Mouse (Mus musculus) MEL (cell line): Measurements from ENCODE around the gene Zfp651. TPM values are rescaled to one million over a fixed set of nuclear protein-coding genes. Genes with fewer than 3 reads are reported as not detected.

Experiments used
- DNase-seq: peaks from one replicate; pipeline ENCODE4 v3.0.0; 2011; ENCODE audit warnings: low read depth, low spot score
- H3K27ac ChIP-seq: 2 replicates; pipeline ENCODE4 v1.5.1; 2012; ENCODE audit warnings: low read depth, mild to moderate bottlenecking, control low read depth, low read length, moderate library complexity; ENCODE audit not compliant: control insufficient read depth
- H3K27me3 ChIP-seq, 2 experiments: fragments of 150-350 bp in 1 of 2; sonication (generic) in 1 of 2; 2 replicates each; pipeline ENCODE4 v1.6.1; 2012; ENCODE audit warnings: low read length in 2 of 2, mild to moderate bottlenecking in 2 of 2, improper control_type of control experiment in 1 of 2, moderate library complexity in 1 of 2; ENCODE audit not compliant: insufficient read depth in 2 of 2, control insufficient read depth in 1 of 2
- H3K36me3 ChIP-seq, 2 experiments: 2 replicates each; pipeline ENCODE4 v1.6.1; 2012 to 2014; ENCODE audit warnings: low read length in 2 of 2, improper control_type of control experiment in 1 of 2, inconsistent platforms in 1 of 2, mild to moderate bottlenecking in 1 of 2; ENCODE audit not compliant: insufficient read depth in 2 of 2, control insufficient read depth in 1 of 2
- H3K4me1 ChIP-seq, 2 experiments: fragments of 150-350 bp in 1 of 2; sonication (generic) in 1 of 2; 2 replicates each; pipeline ENCODE4 v1.6.1; 2012; ENCODE audit warnings: low read length in 2 of 2, improper control_type of control experiment in 1 of 2, mild to moderate bottlenecking in 1 of 2; ENCODE audit not compliant: insufficient read depth in 2 of 2, control insufficient read depth in 1 of 2
- H3K4me3 ChIP-seq, 2 experiments: fragments of 150-350 bp in 1 of 2; sonication (generic) in 1 of 2; 2 replicates each; pipeline ENCODE4 v1.5.1; 2012; ENCODE audit warnings: low read depth in 2 of 2, low read length in 2 of 2, mild to moderate bottlenecking in 2 of 2, moderate library complexity in 2 of 2, control low read depth in 1 of 2, improper control_type of control experiment in 1 of 2; ENCODE audit not compliant: control insufficient read depth in 1 of 2, insufficient read depth in 1 of 2
- H3K79me2 ChIP-seq: 2 replicates; pipeline ENCODE4 v1.6.1; 2012; ENCODE audit warnings: mild to moderate bottlenecking, low read length, moderate library complexity; ENCODE audit not compliant: control insufficient read depth, poor library complexity, insufficient read depth
- H3K9ac ChIP-seq: 2 replicates; pipeline ENCODE4 v1.6.1; 2012; ENCODE audit warnings: low read depth, mild to moderate bottlenecking, control low read depth, low read length, moderate library complexity; ENCODE audit not compliant: control insufficient read depth, poor library complexity, severe bottlenecking
- H3K9me3 ChIP-seq: fragments of 150-350 bp; sonication (generic); replicated peaks from 2 replicates; pipeline ENCODE4 v1.6.1; 2012; ENCODE audit warnings: mild to moderate bottlenecking, low read length, improper control_type of control experiment, moderate library complexity; ENCODE audit not compliant: insufficient read depth
- BHLHE40 ChIP-seq: IDR thresholded peaks from 2 replicates; pipeline ENCODE4 v1.6.1; 2012; ENCODE audit warnings: low read depth, mild to moderate bottlenecking, inconsistent platforms, low read length, improper control_type of control experiment, borderline replicate concordance
- CHD2 ChIP-seq: IDR thresholded peaks from 2 replicates; pipeline ENCODE4 v1.6.1; 2011; ENCODE audit warnings: low read length, improper control_type of control experiment
- CTCF ChIP-seq, 3 experiments: IDR thresholded peaks in 2 of 3; conservative IDR thresholded peaks in 1 of 3; 2 replicates each; pipeline ENCODE4 v1.5.1; 2011 to 2012; ENCODE audit warnings: low read length in 3 of 3, low read depth in 2 of 3, mild to moderate bottlenecking in 2 of 3, improper control_type of control experiment in 1 of 3, inconsistent platforms in 1 of 3, mixed read lengths in 1 of 3, moderate library complexity in 1 of 3; ENCODE audit not compliant: control insufficient read depth in 1 of 3, insufficient read depth in 1 of 3, poor library complexity in 1 of 3, severe bottlenecking in 1 of 3
- E2F4 ChIP-seq: IDR thresholded peaks from 2 replicates; pipeline ENCODE4 v1.6.1; 2011; ENCODE audit warnings: low read depth, low read length, improper control_type of control experiment, borderline replicate concordance
- ELF1 ChIP-seq: IDR thresholded peaks from 2 replicates; pipeline ENCODE4 v1.6.1; 2014; ENCODE audit warnings: low read depth, mild to moderate bottlenecking, inconsistent platforms, low read length, improper control_type of control experiment, moderate library complexity
- EP300 ChIP-seq, 2 experiments: IDR thresholded peaks; 2 replicates each; pipeline ENCODE4 v1.6.1; 2011; ENCODE audit warnings: improper control_type of control experiment in 2 of 2, low read length in 2 of 2, low read depth in 1 of 2, mild to moderate bottlenecking in 1 of 2
- GABPA ChIP-seq: IDR thresholded peaks from 2 replicates; pipeline ENCODE4 v1.6.1; 2012; ENCODE audit warnings: low read depth, mild to moderate bottlenecking, inconsistent platforms, low read length, improper control_type of control experiment, moderate library complexity
- GATA1 ChIP-seq: IDR thresholded peaks from 2 replicates; pipeline ENCODE4 v1.6.1; 2011; ENCODE audit warnings: low read depth, low read length, improper control_type of control experiment
- HCFC1 ChIP-seq: IDR thresholded peaks from 2 replicates; pipeline ENCODE4 v1.6.1; 2012; ENCODE audit warnings: low read depth, mild to moderate bottlenecking, inconsistent platforms, low read length, improper control_type of control experiment, moderate library complexity
- MAFK ChIP-seq: IDR thresholded peaks from 2 replicates; pipeline ENCODE4 v1.6.1; 2011; ENCODE audit warnings: low read depth, mild to moderate bottlenecking, low read length, improper control_type of control experiment, borderline replicate concordance
- MAX ChIP-seq: IDR thresholded peaks from 2 replicates; pipeline ENCODE4 v1.6.1; 2011; ENCODE audit warnings: low read length, improper control_type of control experiment
- MEF2A ChIP-seq: IDR thresholded peaks from 2 replicates; pipeline ENCODE4 v1.6.1; 2014; ENCODE audit warnings: low read depth, mild to moderate bottlenecking, inconsistent platforms, low read length, improper control_type of control experiment; ENCODE audit not compliant: poor library complexity, insufficient replicate concordance, severe bottlenecking; ENCODE audit errors: extremely low read depth
- MXI1 ChIP-seq: IDR thresholded peaks from 2 replicates; pipeline ENCODE4 v1.6.1; 2011; ENCODE audit warnings: mild to moderate bottlenecking, low read depth, low read length, improper control_type of control experiment
- MYB ChIP-seq: IDR thresholded peaks from 2 replicates; pipeline ENCODE4 v1.6.1; 2011; ENCODE audit warnings: mild to moderate bottlenecking, low read depth, low read length, improper control_type of control experiment
- NRF1 ChIP-seq: IDR thresholded peaks from 2 replicates; pipeline ENCODE4 v1.6.1; 2014; ENCODE audit warnings: low read depth, mild to moderate bottlenecking, inconsistent platforms, low read length, improper control_type of control experiment, moderate library complexity; ENCODE audit not compliant: poor library complexity, insufficient read depth, severe bottlenecking
- POLR2A ChIP-seq, 2 experiments: IDR thresholded peaks; 2 replicates each; pipeline ENCODE4 v1.6.1; 2011 to 2012; ENCODE audit warnings: low read length in 2 of 2, mild to moderate bottlenecking in 2 of 2, control low read depth in 1 of 2, improper control_type of control experiment in 1 of 2, low read depth in 1 of 2, moderate library complexity in 1 of 2; ENCODE audit not compliant: control insufficient read depth in 1 of 2, insufficient read depth in 1 of 2, poor library complexity in 1 of 2
- POLR2AphosphoS2 ChIP-seq: IDR thresholded peaks from 2 replicates; pipeline ENCODE4 v1.6.1; 2011; ENCODE audit warnings: low read length, improper control_type of control experiment
- POLR2AphosphoS5 ChIP-seq: IDR thresholded peaks from 2 replicates; pipeline ENCODE4 v1.6.1; 2012; ENCODE audit warnings: low read depth, borderline replicate concordance, mild to moderate bottlenecking, inconsistent platforms, low read length, moderate library complexity, mixed read lengths
- RAD21 ChIP-seq: IDR thresholded peaks from 2 replicates; pipeline ENCODE4 v1.6.1; 2011; ENCODE audit warnings: mild to moderate bottlenecking, low read depth, low read length, improper control_type of control experiment
- RCOR1 ChIP-seq: IDR thresholded peaks from 2 replicates; pipeline ENCODE4 v1.6.1; 2012; ENCODE audit warnings: low read depth, mild to moderate bottlenecking, inconsistent platforms, low read length, improper control_type of control experiment
- SIN3A ChIP-seq: IDR thresholded peaks from 2 replicates; pipeline ENCODE4 v1.6.1; 2012; ENCODE audit warnings: low read length, improper control_type of control experiment, inconsistent platforms
- SMC3 ChIP-seq: IDR thresholded peaks from 2 replicates; pipeline ENCODE4 v1.6.1; 2011; ENCODE audit warnings: low read depth, low read length, improper control_type of control experiment
- TAL1 ChIP-seq: IDR thresholded peaks from 2 replicates; pipeline ENCODE4 v1.6.1; 2012; ENCODE audit warnings: mild to moderate bottlenecking, inconsistent platforms, low read length, moderate library complexity, mixed read lengths
- TBP ChIP-seq: IDR thresholded peaks from 2 replicates; pipeline ENCODE4 v1.8.0; 2011; ENCODE audit warnings: low read depth, low read length, improper control_type of control experiment
- TCF12 ChIP-seq: IDR thresholded peaks from 2 replicates; pipeline ENCODE4 v1.6.1; 2014; ENCODE audit warnings: low read depth, mild to moderate bottlenecking, inconsistent platforms, low read length, improper control_type of control experiment, moderate library complexity
- USF1 ChIP-seq: IDR thresholded peaks from 2 replicates; pipeline ENCODE4 v1.6.1; 2014; ENCODE audit warnings: low read depth, mild to moderate bottlenecking, inconsistent platforms, low read length, improper control_type of control experiment, moderate library complexity
- ZC3H11A ChIP-seq: IDR thresholded peaks from 2 replicates; pipeline ENCODE4 v1.6.1; 2012; ENCODE audit warnings: low read depth, mild to moderate bottlenecking, inconsistent platforms, low read length, improper control_type of control experiment
- ZMIZ1 ChIP-seq: IDR thresholded peaks from 2 replicates; pipeline ENCODE4 v1.6.1; 2012; ENCODE audit warnings: low read depth, mild to moderate bottlenecking, inconsistent platforms, low read length, improper control_type of control experiment, moderate library complexity
- polyA plus RNA-seq, 2 experiments: library from polyadenylated mRNA; stranded (reverse) in 1 of 2; unstranded in 1 of 2; fragments of >175 nt in 1 of 2; fragments of >200 nt in 1 of 2; gene quantifications; 2 replicates each; pipeline versions ENCODE4 v1.2.1 to v1.2.4; 2012; ENCODE audit warnings: low replicate concordance in 2 of 2, low read depth in 1 of 2; ENCODE audit not compliant: insufficient read length in 2 of 2, insufficient read depth in 1 of 2, missing spikeins in 1 of 2
- total RNA-seq: library from RNA; depleted of rRNA; stranded (reverse); fragments of 300-350 nt; gene quantifications from 2 replicates; pipeline ENCODE4 v1.2.3, GENCODE M21; 2012

Zfp651 gene
- total and polyA plus RNA-seq, 3 experiments: 0.07 to 0.12 TPM; not detected in 1

GRCm38 (mm10) chr9:121819771-121820471, 60.8 kb downstream of the Zfp651 start:
- Histone ChIP-seq H3K27ac (no peak overlapping the region), H3K36me3 (no peaks in the 10 kb centered on the region), H3K4me1 (no peaks in the 10 kb centered on the region), H3K9me3 (no peaks in the 10 kb centered on the region), H3K79me2 (no peaks in the 10 kb centered on the region), H3K27me3 (peaks cover 0 to 2% of the 10 kb centered on the region in 2 experiments; a peak in 2 of 4 replicates), H3K4me3 (no peak overlapping the region), H3K9ac (no peak overlapping the region)
- DNase-seq: no peak
- TF ChIP-seq TAL1 (no peak), POLR2AphosphoS5 (no peak), NRF1 (no peak), RCOR1 (no peak), ZC3H11A (no peak), CTCF (IDR thresholded peaks at IDR 0.05 in 2 of 3, conservative IDR thresholded peaks at IDR 0.05 in 1 of 3; ENCODE audit: control insufficient read depth in 1 of 3, insufficient read depth in 1 of 3, low read depth in 2 of 3, low read length in 3 of 3, poor library complexity in 1 of 3, severe bottlenecking in 1 of 3) (no peak), HCFC1 (no peak), GATA1 (no peak), BHLHE40 (no peak), POLR2A (IDR thresholded peaks at IDR 0.05; ENCODE audit: control insufficient read depth in 1 of 2, insufficient read depth in 1 of 2, low read depth in 1 of 2, low read length in 2 of 2, poor library complexity in 1 of 2) (no peak), MAX (no peak), TBP (no peak), MXI1 (no peak), TCF12 (no peak), ZMIZ1 (no peak)

GRCm38 (mm10) chr9:121820765-121821164, 61.6 kb downstream of the Zfp651 start:
- no peak overlapping the region for H3K27ac ChIP-seq
- no peak overlapping the region for H3K4me3 ChIP-seq
- H3K9me3 ChIP-seq: no peaks in the 10 kb centered on the region
- H3K36me3 ChIP-seq: no peaks in the 10 kb centered on the region
- no peak overlapping the region for H3K9ac ChIP-seq
- no peaks in the 10 kb centered on the region for H3K79me2 ChIP-seq
- peaks cover 0 to 2% of the 10 kb centered on the region in 2 experiments; a peak in 2 of 4 replicates for H3K27me3 ChIP-seq
- TF ChIP-seq POLR2AphosphoS2 (no peak), SIN3A (no peak), MEF2A (no peak), ELF1 (no peak), GABPA (no peak), CHD2 (no peak), MYB (no peak), MXI1 (no peak), POLR2A (IDR thresholded peaks at IDR 0.05; ENCODE audit: control insufficient read depth in 1 of 2, insufficient read depth in 1 of 2, low read depth in 1 of 2, low read length in 2 of 2, poor library complexity in 1 of 2) (no peak), RCOR1 (no peak), SMC3 (no peak), GATA1 (no peak), USF1 (no peak), E2F4 (no peak), RAD21 (no peak), MAFK (no peak), EP300 (IDR thresholded peaks at IDR 0.05; ENCODE audit: low read depth in 1 of 2, low read length in 2 of 2) (no peak)
- TF ChIP-seq, all 39 proteins: peak for 0
- H3K4me1 ChIP-seq: no peaks in the 10 kb centered on the region
- no peak for DNase-seq
